Mouse (Mus musculus) spleen, adult 10 weeks (tissue): ENCODE measurements around the gene Gnl2. TPM values are rescaled to one million over a fixed set of nuclear protein-coding genes. Genes with fewer than 3 reads are reported as not detected.

ENCODE experiments used
- polyA plus RNA-seq: library from polyadenylated mRNA; stranded (reverse); fragments of 350-450 nt; fragmentation: Illumina TruSeq; extraction: RNeasy Lipid Tissue Mini Kit (QIAGEN cat#74804); gene quantifications from one replicate; pipeline ENCODE4 v1.2.3, GENCODE M21; 2015; ENCODE audit warnings: low replicate concordance; ENCODE audit not compliant: insufficient read depth

Gnl2 gene
- 109 TPM for polyA plus RNA-seq

DNA sequence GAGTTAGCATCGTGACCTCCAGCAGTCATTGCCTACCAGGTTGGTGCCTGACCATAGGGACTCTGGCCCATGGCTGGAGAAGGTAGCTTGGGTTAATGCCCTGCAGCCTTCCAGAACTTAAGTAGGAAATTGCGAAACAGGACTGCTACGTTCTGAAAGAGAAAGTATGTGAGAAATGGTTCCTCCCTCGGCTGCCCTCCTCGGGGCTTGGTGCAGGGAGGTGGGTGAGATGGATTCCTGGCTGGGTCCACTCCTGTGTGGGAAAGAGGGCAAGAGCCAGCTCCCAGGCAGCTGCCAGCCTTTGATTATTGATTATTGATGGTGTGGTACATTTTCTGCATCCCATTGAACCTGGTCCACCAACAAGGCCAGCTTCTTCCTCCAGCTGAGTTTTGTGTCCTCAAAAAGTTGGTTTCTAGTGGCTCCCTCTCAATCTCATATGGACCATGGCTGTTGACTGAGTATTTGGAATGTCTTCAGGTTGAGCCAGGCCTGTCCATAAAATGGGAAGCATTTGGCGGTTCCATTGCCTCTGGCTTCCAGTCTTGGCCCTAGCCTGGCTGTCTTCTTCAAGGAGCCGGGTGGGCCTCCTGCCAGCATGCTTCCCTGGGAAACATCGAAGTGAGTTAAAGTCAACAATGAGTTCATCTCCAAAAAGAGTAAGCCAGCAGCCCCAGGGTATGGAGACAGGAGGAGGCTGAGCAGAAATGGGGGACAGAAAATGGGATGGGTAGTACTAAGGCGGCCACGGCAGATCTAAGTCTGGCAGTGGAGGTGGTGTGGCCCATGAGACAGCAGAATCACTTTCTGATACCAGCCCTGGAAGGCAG, at the start of gene Gnl2:
Gnl2 (plus strand) TSS at position 780 of the 830 bp plus-strand sequence.

DNA sequence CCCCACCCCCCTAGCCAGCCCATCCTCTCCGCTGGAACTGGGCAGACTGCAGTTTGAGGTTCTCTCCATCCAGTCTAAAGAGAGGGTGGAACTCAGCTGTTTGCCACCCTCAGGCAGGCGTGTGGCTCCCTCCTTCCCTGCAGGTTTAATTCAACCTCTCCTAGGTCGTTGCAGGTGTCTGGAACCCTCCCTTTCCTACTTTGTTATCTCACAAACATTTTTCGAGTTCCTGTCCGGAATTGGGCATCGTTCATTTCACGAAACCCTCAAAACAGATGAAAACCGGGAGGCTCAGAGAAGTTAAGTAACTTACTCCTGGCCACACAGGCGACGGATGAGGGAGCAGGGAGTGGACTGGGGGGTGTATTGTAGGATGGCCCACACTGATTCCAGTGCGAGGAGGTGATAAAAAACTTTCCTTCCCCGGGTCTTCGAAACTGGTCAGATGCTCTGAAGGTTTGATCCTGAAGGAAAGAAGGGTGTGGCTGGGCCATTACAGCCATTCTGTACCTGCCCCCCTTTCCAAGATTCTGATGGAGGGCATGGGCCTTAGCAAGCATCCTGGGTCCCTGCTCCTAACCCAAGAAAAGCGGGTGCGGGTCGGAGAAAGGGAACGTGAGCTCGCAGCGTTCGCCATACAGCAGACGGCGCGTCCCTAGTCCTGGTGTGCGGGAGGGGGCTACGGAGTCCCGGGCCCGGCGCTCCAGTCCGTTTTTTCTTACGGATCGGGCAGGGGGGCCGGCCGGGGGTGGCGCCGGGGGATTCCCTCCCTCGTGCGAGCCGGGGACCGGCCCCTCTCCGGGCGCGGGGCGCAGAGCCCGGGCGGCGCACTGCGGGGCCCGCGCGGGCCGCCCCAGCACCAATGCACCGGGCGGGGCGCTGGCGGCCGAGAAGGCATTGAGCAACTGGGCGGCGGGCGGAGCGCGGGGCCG, 30.4 kb upstream of the Gnl2 start, which contains the start of gene Rspo1:
Rspo1 (plus strand) TSS at position 760 of the 932 bp plus-strand sequence.

GRCm38 (mm10) chr4:125065517-125066307, 49.3 kb downstream of the Gnl2 start, which contains the start of gene Dnali1:
Dnali1 (minus strand) TSS chr4:125065703.

GRCm38 (mm10) chr4:125066490-125067370, 50.3 kb downstream of the Gnl2 start, which contains the start of gene Snip1:
Snip1 (plus strand) TSS chr4:125066672.

GRCm38 (mm10) chr4:125084403-125085345, 68.3 kb downstream of the Gnl2 start, which contains the start of gene Meaf6:
Meaf6 (plus strand) TSS chr4:125085134.

Other genes with a start within 250 kb of the Gnl2 start
- gene Mtf1, start 214.5 kb upstream of the Gnl2 start, polyA plus RNA-seq = 26.3 TPM
- gene Yrdc, start 165.9 kb upstream of the Gnl2 start, polyA plus RNA-seq = 44.9 TPM
- 3.5 TPM for gene 1110065P20Rik, start 165.4 kb upstream of the Gnl2 start, polyA plus RNA-seq
- gene Maneal, start 154.4 kb upstream of the Gnl2 start, polyA plus RNA-seq = 0.40 TPM
- not detected for gene Epha10, start 135.7 kb upstream of the Gnl2 start, polyA plus RNA-seq
- 27.9 TPM for gene 9930104L06Rik, start 79.5 kb upstream of the Gnl2 start, polyA plus RNA-seq
- 24.0 TPM for gene Cdca8, start 77.3 kb upstream of the Gnl2 start, polyA plus RNA-seq
- 1.9 TPM for gene Rspo1, start 30.2 kb upstream of the Gnl2 start, polyA plus RNA-seq
- not detected for gene Dnali1, start 49.1 kb downstream of the Gnl2 start, polyA plus RNA-seq
- 28.7 TPM for gene Snip1, start 50.1 kb downstream of the Gnl2 start, polyA plus RNA-seq
- gene Meaf6, start 68.5 kb downstream of the Gnl2 start, polyA plus RNA-seq = 63.3 TPM
- gene Zc3h12a, start 111.3 kb downstream of the Gnl2 start, polyA plus RNA-seq = 13.9 TPM